Mouse (Mus musculus): ENCODE measurements around the gene 4933436I01Rik. TPM values are rescaled to one million over a fixed set of nuclear protein-coding genes. Genes with fewer than 3 reads are reported as not detected.

4933436I01Rik gene
- not detected in 2 replicates for polyA plus RNA-seq (2016; fragmentation: Nextera tagmentation; extraction: Ambion mirVana)

DNA sequence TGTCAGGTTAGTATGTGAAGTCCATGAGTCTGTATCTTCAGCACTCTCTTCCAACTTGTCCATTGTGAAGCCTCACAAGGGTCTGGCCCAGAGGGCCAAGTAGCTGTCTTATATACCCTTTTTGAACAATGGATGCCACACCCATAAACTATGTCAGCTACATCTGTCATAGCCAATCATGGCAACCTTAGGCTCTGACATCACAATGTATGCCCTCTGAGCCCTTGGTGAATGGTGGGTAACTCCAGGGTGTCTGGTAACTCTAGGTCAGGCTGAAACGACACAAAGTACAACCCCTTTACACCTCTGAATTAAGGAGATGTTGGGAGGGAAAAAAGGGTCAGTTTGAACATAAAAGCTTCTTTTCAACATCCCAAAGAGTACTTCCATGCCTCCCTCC lies at the start of gene 4933436I01Rik:
4933436I01Rik (minus strand) TSS at position 101 of the 400 bp plus-strand sequence.
- ATAC-seq, result no peak
- H3K9me3 ChIP-seq (replicated peaks), result no peaks in the 10 kb centered on the region
- 44% methylated on average over 1 of the region's 1 CpGs for WGBS (ENCODE audit: insufficient replicate concordance)

DNA sequence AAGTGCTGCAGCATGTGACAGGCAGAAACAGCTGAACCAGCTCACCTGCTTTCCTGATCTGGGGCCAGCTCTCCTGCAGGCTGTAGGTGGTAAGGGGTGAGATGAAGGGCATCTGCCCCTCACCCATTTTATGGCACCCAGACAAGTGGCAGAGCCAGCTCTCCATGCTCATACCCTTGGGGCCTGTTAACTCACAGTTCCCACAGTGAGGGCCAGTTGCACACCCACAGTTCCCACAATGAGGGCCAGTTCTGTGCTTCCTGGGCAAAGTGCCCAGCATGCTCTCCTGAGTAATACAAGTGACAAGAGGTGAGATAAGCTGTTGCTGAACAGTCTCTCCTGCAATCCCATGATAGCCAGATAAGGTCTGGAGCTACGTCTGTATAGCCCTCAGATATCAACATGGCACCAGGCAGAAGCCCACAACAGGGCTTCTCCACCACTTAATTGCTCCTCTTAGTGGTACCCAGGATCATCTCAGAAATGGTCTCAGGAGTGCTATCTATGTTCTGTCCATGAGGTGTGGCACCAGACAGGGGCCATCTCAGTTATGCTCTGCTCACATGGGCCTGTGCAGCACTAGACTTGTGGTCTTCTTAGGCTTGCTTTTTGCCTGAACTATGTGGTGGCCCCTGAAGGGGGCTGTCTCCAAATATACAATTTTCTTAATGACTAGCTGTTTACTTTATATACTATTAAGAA lies 3.7 kb upstream of the 4933436I01Rik start:
- Histone ChIP-seq H3K4me1 (no peaks in the 10 kb centered on the region), H3K4me3 (no peak overlapping the region), H3K4me2 (no peak overlapping the region), H3K9ac (no peak overlapping the region), H3K36me3 (no peaks in the 10 kb centered on the region), H3K27ac (no peak overlapping the region), H3K9me3 (replicated peaks) (no peaks in the 10 kb centered on the region), H3K27me3 (replicated peaks) (no peaks in the 10 kb centered on the region)
- 23% methylated on average over 1 of the region's 1 CpGs for WGBS (ENCODE audit: insufficient replicate concordance)
- no peak for ATAC-seq

More for the DNA sequence above, at the start of gene 4933436I01Rik:
- Histone ChIP-seq H3K36me3 (no peaks in the 10 kb centered on the region), H3K9ac (no peak within 1 kb of the TSS), H3K4me1 (no peaks in the 10 kb centered on the region), H3K27me3 (replicated peaks) (no peaks in the 10 kb centered on the region), H3K4me2 (no peak within 1 kb of the TSS), H3K4me3 (no peak within 1 kb of the TSS), H3K27ac (no peak within 1 kb of the TSS)

- no peaks in the 10 kb centered on the region for H3K36me3 ChIP-seq
- no peaks in the 10 kb centered on the region for H3K9me3 ChIP-seq (replicated peaks)
- no peaks in the 10 kb centered on the region for H3K27me3 ChIP-seq (replicated peaks)
- no peak overlapping the region for H3K4me3 ChIP-seq
- no peaks in the 10 kb centered on the region for H3K4me1 ChIP-seq
- no peak overlapping the region for H3K9ac ChIP-seq
- no peak for ATAC-seq
- H3K4me2 ChIP-seq, result no peak overlapping the region
- 61% methylated on average over 3 of the region's 3 CpGs for WGBS (ENCODE audit: insufficient replicate concordance)
- no peak overlapping the region for H3K27ac ChIP-seq
Measured at GRCm38 (mm10) chrX:67883406-67883805, 37.8 kb downstream of the 4933436I01Rik start.

Other genes with a start within 250 kb of the 4933436I01Rik start
- gene Gm1140, start 227.9 kb downstream of the 4933436I01Rik start, polyA plus RNA-seq (2016; fragmentation: Nextera tagmentation; extraction: Ambion mirVana), result not detected in 2 replicates
- not detected in 2 replicates for gene Gm14692, start 225.8 kb downstream of the 4933436I01Rik start, polyA plus RNA-seq (2016; fragmentation: Nextera tagmentation; extraction: Ambion mirVana)